Mouse (Mus musculus): Measurements from ENCODE around the gene Spsb2. TPM values are rescaled to one million over a fixed set of nuclear protein-coding genes. Genes with fewer than 3 reads are reported as not detected.
A peak's percentile ranks its signal among the peaks of the same experiment; 100 is the strongest.
"Not testable (repeated sequence)": the region's sequence is repeated elsewhere in the genome, so short reads cannot be mapped to it uniquely, and the experiment has no call there.

The Spsb2 gene
- polyA plus RNA-seq, 1 experiment from 2014 or later = 8.0 TPM

GRCm38 (mm10) chr6:124805341-124806321 is 2.8 kb upstream of the Spsb2 start:
- Histone ChIP-seq H3K4me1 (ENCODE audit: control insufficient read depth, insufficient read depth, low read length) (peaks cover 17% of the 10 kb centered on the region; the same call in 1 of the 2 replicates), H3K9me3 (ENCODE audit: control insufficient read depth, low read depth, low read length) (no peaks in the 10 kb centered on the region), H3K9ac (replicated peaks; ENCODE audit: low read depth, low read length) (peak overlapping the region; percentile 38; the same call in 1 of the 2 replicates), H3K27me3 (ENCODE audit: control insufficient read depth, insufficient read depth, low read length) (no peaks in the 10 kb centered on the region), H3K4me2 (replicated peaks; ENCODE audit: low read depth, low read length) (peak overlapping the region; percentile 74), H3K27ac (ENCODE audit: low read length) (peak overlapping the region; percentile 95), H3K4me3 (ENCODE audit: low read depth, low read length) (peak overlapping the region; percentile 47), H3K36me3 (ENCODE audit: control insufficient read depth, insufficient read depth, low read length) (peaks cover 5% of the 10 kb centered on the region)
- peak; percentile 86 for ATAC-seq (ENCODE audit: insufficient number of reproducible peaks, insufficient read depth, low FRiP score, low read depth)
- 2% methylated on average over 34 of the region's 34 CpGs for WGBS

GRCm38 (mm10) chr6:124806446-124807140 is 1.9 kb upstream of the Spsb2 start:
- Histone ChIP-seq H3K9me3 (ENCODE audit: control insufficient read depth, low read depth, low read length) (no peaks in the 10 kb centered on the region), H3K4me1 (ENCODE audit: control insufficient read depth, insufficient read depth, low read length) (peaks cover 17% of the 10 kb centered on the region; the same call in 1 of the 2 replicates), H3K27ac (ENCODE audit: low read length) (peak overlapping the region; percentile 95), H3K4me3 (ENCODE audit: low read depth, low read length) (peak overlapping the region; percentile 47), H3K9ac (replicated peaks; ENCODE audit: low read depth, low read length) (no peak overlapping the region), H3K27me3 (ENCODE audit: control insufficient read depth, insufficient read depth, low read length) (no peaks in the 10 kb centered on the region), H3K4me2 (replicated peaks; ENCODE audit: low read depth, low read length) (peak overlapping the region; percentile 74), H3K36me3 (ENCODE audit: control insufficient read depth, insufficient read depth, low read length) (peaks cover 11% of the 10 kb centered on the region)
- ATAC-seq (ENCODE audit: insufficient number of reproducible peaks, insufficient read depth, low FRiP score, low read depth) = no peak
- 75% methylated on average over 7 of the region's 7 CpGs for WGBS

GRCm38 (mm10) chr6:124807366-124807765 is 1.1 kb upstream of the Spsb2 start:
- Histone ChIP-seq H3K4me3 (ENCODE audit: low read depth, low read length) (no peak overlapping the region), H3K27me3 (ENCODE audit: control insufficient read depth, insufficient read depth, low read length) (no peaks in the 10 kb centered on the region), H3K4me1 (ENCODE audit: control insufficient read depth, insufficient read depth, low read length) (peaks cover 20% of the 10 kb centered on the region; the same call in 1 of the 2 replicates), H3K36me3 (ENCODE audit: control insufficient read depth, insufficient read depth, low read length) (peaks cover 18% of the 10 kb centered on the region), H3K27ac (ENCODE audit: low read length) (no peak overlapping the region), H3K9me3 (ENCODE audit: control insufficient read depth, low read depth, low read length) (no peaks in the 10 kb centered on the region), H3K9ac (replicated peaks; ENCODE audit: low read depth, low read length) (no peak overlapping the region), H3K4me2 (replicated peaks; ENCODE audit: low read depth, low read length) (no peak overlapping the region)
- 79% methylated on average over 4 of the region's 4 CpGs for WGBS
- ATAC-seq (ENCODE audit: insufficient number of reproducible peaks, insufficient read depth, low FRiP score, low read depth) = no peak

GRCm38 (mm10) chr6:124807986-124808357 is 489 bp upstream of the Spsb2 start:
- Histone ChIP-seq H3K4me1 (ENCODE audit: control insufficient read depth, insufficient read depth, low read length) (peaks cover 24% of the 10 kb centered on the region; the same call in 1 of the 2 replicates), H3K4me2 (replicated peaks; ENCODE audit: low read depth, low read length) (peak overlapping the region; percentile 98), H3K36me3 (ENCODE audit: control insufficient read depth, insufficient read depth, low read length) (peaks cover 19% of the 10 kb centered on the region), H3K27ac (ENCODE audit: low read length) (peak overlapping the region; percentile 93), H3K27me3 (ENCODE audit: control insufficient read depth, insufficient read depth, low read length) (no peaks in the 10 kb centered on the region), H3K9ac (replicated peaks; ENCODE audit: low read depth, low read length) (no peak overlapping the region), H3K4me3 (ENCODE audit: low read depth, low read length) (peak overlapping the region; percentile 59), H3K9me3 (ENCODE audit: control insufficient read depth, low read depth, low read length) (no peaks in the 10 kb centered on the region)
- WGBS = 72% methylated on average over 6 of the region's 6 CpGs
- ATAC-seq (ENCODE audit: insufficient number of reproducible peaks, insufficient read depth, low FRiP score, low read depth) = no peak

- under 1% methylated on average over 35 of the region's 35 CpGs for WGBS
- peaks cover 19% of the 10 kb centered on the region for H3K36me3 ChIP-seq (ENCODE audit: control insufficient read depth, insufficient read depth, low read length)
- H3K9ac ChIP-seq (replicated peaks; ENCODE audit: low read depth, low read length) = peak overlapping the region; percentile 71
- peak overlapping the region; percentile 98 for H3K4me2 ChIP-seq (replicated peaks; ENCODE audit: low read depth, low read length)
- H3K27ac ChIP-seq (ENCODE audit: low read length) = peak overlapping the region; percentile 93
- H3K9me3 ChIP-seq (ENCODE audit: control insufficient read depth, low read depth, low read length) = no peaks in the 10 kb centered on the region
- peak; percentile 5; the same call in 1 of the 2 replicates for ATAC-seq (ENCODE audit: insufficient number of reproducible peaks, insufficient read depth, low FRiP score, low read depth)
- H3K4me1 ChIP-seq (ENCODE audit: control insufficient read depth, insufficient read depth, low read length) = peaks cover 25% of the 10 kb centered on the region; the same call in 1 of the 2 replicates
- no peaks in the 10 kb centered on the region for H3K27me3 ChIP-seq (ENCODE audit: control insufficient read depth, insufficient read depth, low read length)
- peak overlapping the region; percentile 59 for H3K4me3 ChIP-seq (ENCODE audit: low read depth, low read length)
Measured at GRCm38 (mm10) chr6:124809052-124809774, 752 bp downstream of the Spsb2 start.

GRCm38 (mm10) chr6:124809775-124810538 is 1.5 kb downstream of the Spsb2 start:
- no peak for ATAC-seq (ENCODE audit: insufficient number of reproducible peaks, insufficient read depth, low FRiP score, low read depth)
- peak overlapping the region; percentile 93 for H3K27ac ChIP-seq (ENCODE audit: low read length)
- peak overlapping the region; percentile 59 for H3K4me3 ChIP-seq (ENCODE audit: low read depth, low read length)
- no peaks in the 10 kb centered on the region for H3K9me3 ChIP-seq (ENCODE audit: control insufficient read depth, low read depth, low read length)
- H3K4me2 ChIP-seq (replicated peaks; ENCODE audit: low read depth, low read length) = peak overlapping the region; percentile 98
- peaks cover 31% of the 10 kb centered on the region for H3K4me1 ChIP-seq (ENCODE audit: control insufficient read depth, insufficient read depth, low read length)
- H3K9ac ChIP-seq (replicated peaks; ENCODE audit: low read depth, low read length) = peak overlapping the region; percentile 71; the same call in 1 of the 2 replicates
- H3K27me3 ChIP-seq (ENCODE audit: control insufficient read depth, insufficient read depth, low read length) = no peaks in the 10 kb centered on the region
- 45% methylated on average over 14 of the region's 14 CpGs for WGBS
- peaks cover 20% of the 10 kb centered on the region for H3K36me3 ChIP-seq (ENCODE audit: control insufficient read depth, insufficient read depth, low read length)

- H3K9me3 ChIP-seq (ENCODE audit: control insufficient read depth, low read depth, low read length); H3K9ac ChIP-seq (replicated peaks; ENCODE audit: low read depth, low read length); H3K27ac ChIP-seq (ENCODE audit: low read length); H3K27me3 ChIP-seq (ENCODE audit: control insufficient read depth, insufficient read depth, low read length); ATAC-seq (ENCODE audit: insufficient number of reproducible peaks, insufficient read depth, low FRiP score, low read depth); H3K4me2 ChIP-seq (replicated peaks; ENCODE audit: low read depth, low read length); H3K4me3 ChIP-seq (ENCODE audit: low read depth, low read length): not testable (repeated sequence)
- WGBS = 84% methylated on average over 11 of the region's 11 CpGs
- Histone ChIP-seq H3K4me1 (ENCODE audit: control insufficient read depth, insufficient read depth, low read length) (peaks cover 30% of the 10 kb centered on the region), H3K36me3 (ENCODE audit: control insufficient read depth, insufficient read depth, low read length) (peaks cover 24% of the 10 kb centered on the region)
Measured at GRCm38 (mm10) chr6:124810566-124811402, 2.3 kb downstream of the Spsb2 start.

Measured in stomach, embryonic 14.5 days (tissue).